8 mouse cellular contexts compared by ENCODE assay signal in genomic region chr7:130319799-130320556, GRCm38 (mm10).
A peak's percentile ranks its signal among the peaks of the same experiment; 100 is the strongest.
DNase-seq lines count a peak whose midpoint lies in the region; ATAC-seq and TF ChIP-seq lines count a peak whose summit lies in the region.

No protein-coding gene starts in this region.

- no peaks in the 10 kb centered on the region for H3K4me1 ChIP-seq in liver, postnatal 0 days (ENCODE audit: insufficient read depth)
- H3K4me1 ChIP-seq in liver, embryonic 12.5 days: no peaks in the 10 kb centered on the region
- peaks cover 14% of the 10 kb centered on the region for H3K4me1 ChIP-seq in heart, embryonic 11.5 days (ENCODE audit: control insufficient read depth, insufficient read depth, low read length)

- H3K4me2 ChIP-seq in liver, postnatal 0 days (ENCODE audit: low read depth, low read length): no peak overlapping the region
- H3K4me2 ChIP-seq in liver, embryonic 12.5 days: no peak overlapping the region
- H3K4me2 ChIP-seq in heart, embryonic 11.5 days: peak overlapping the region; percentile 27

- DNase-seq in liver, postnatal 0 days: peak; percentile 18
- peak; percentile 43 for DNase-seq in fat pad, adult 2 months (ENCODE audit: extremely low read depth, low read depth, low spot score)
- DNase-seq in layer of hippocampus, adult 2 months (ENCODE audit: low spot score in 2 of 2): peak; percentile 16 to 28
- DNase-seq in lung, postnatal 36 days: peak; percentile 53
- DNase-seq in right cerebral cortex, postnatal 14 days: peak; percentile 62
- no peak for DNase-seq in thymus, adult 18-20 months

- no peaks in the 10 kb centered on the region for H3K27me3 ChIP-seq in liver, postnatal 0 days (ENCODE audit: insufficient read depth, low read length)
- H3K27me3 ChIP-seq in liver, embryonic 12.5 days (replicated peaks): no peaks in the 10 kb centered on the region
- peaks cover 21% of the 10 kb centered on the region; the same call in 1 of the 2 replicates for H3K27me3 ChIP-seq in heart, embryonic 11.5 days (ENCODE audit: control insufficient read depth, insufficient read depth, low read length)

- H3K9ac ChIP-seq in liver, postnatal 0 days (replicated peaks): no peak overlapping the region
- no peak overlapping the region for H3K9ac ChIP-seq in liver, embryonic 12.5 days
- 0 out of 2 replicates have a peak overlapping the region, but pooled peaks have one; percentile 22 for H3K9ac ChIP-seq in heart, embryonic 11.5 days (ENCODE audit: low read depth, low read length)

- H3K9me3 ChIP-seq in liver, postnatal 0 days (ENCODE audit: low read length): no peaks in the 10 kb centered on the region
- no peaks in the 10 kb centered on the region for H3K9me3 ChIP-seq in liver, embryonic 12.5 days (replicated peaks)
- no peaks in the 10 kb centered on the region for H3K9me3 ChIP-seq in heart, embryonic 11.5 days (replicated peaks; ENCODE audit: control insufficient read depth, low read length)

- TF ChIP-seq CTCF in liver, postnatal 0 days (IDR thresholded peaks at IDR 0.05; ENCODE audit: low read depth): no peak
- no peak for TF ChIP-seq CTCF in layer of hippocampus, adult 2 months (conservative IDR thresholded peaks at IDR 0.05)

- no peaks in the 10 kb centered on the region for H3K36me3 ChIP-seq in liver, postnatal 0 days (replicated peaks; ENCODE audit: insufficient read depth, low read length)
- H3K36me3 ChIP-seq in liver, embryonic 12.5 days: no peaks in the 10 kb centered on the region
- H3K36me3 ChIP-seq in heart, embryonic 11.5 days (ENCODE audit: control insufficient read depth, insufficient read depth, low read length): no peaks in the 10 kb centered on the region

- TF ChIP-seq EP300 in liver, postnatal 0 days (IDR thresholded peaks at IDR 0.05; ENCODE audit: low read depth): no peak

- 46% methylated on average over 8 of the region's 8 CpGs for WGBS in liver, postnatal 0 days (ENCODE audit: insufficient replicate concordance)
- WGBS in liver, embryonic 12.5 days (ENCODE audit: insufficient replicate concordance): 54% methylated on average over 8 of the region's 8 CpGs
- 23% methylated on average over 8 of the region's 8 CpGs for WGBS in heart, embryonic 11.5 days (ENCODE audit: insufficient replicate concordance)

- no peak overlapping the region for H3K27ac ChIP-seq in liver, postnatal 0 days (ENCODE audit: low read depth)
- H3K27ac ChIP-seq in liver, embryonic 12.5 days: no peak overlapping the region
- H3K27ac ChIP-seq in heart, embryonic 11.5 days (ENCODE audit: low read depth, low read length): peak overlapping the region; percentile 57; the same call in 1 of the 2 replicates
- H3K27ac ChIP-seq in layer of hippocampus, adult 2 months: peak overlapping the region; percentile 53

- no peak overlapping the region for H3K4me3 ChIP-seq in liver, postnatal 0 days (ENCODE audit: low read depth, low read length)
- H3K4me3 ChIP-seq in liver, embryonic 12.5 days: no peak overlapping the region
- no peak overlapping the region for H3K4me3 ChIP-seq in heart, embryonic 11.5 days (ENCODE audit: low read depth, low read length)
- H3K4me3 ChIP-seq in layer of hippocampus, adult 2 months: no peak overlapping the region

- ATAC-seq in liver, postnatal 0 days: no peak
- ATAC-seq in liver, embryonic 12.5 days: no peak
- peak; percentile 63; the same call in 1 of the 2 replicates for ATAC-seq in heart, embryonic 11.5 days (replicated peaks; ENCODE audit: insufficient number of reproducible peaks, low FRiP score, low TSS enrichment)

Comparison
In these comparisons a context has a peak if more than half of its experiments do, and no peak if none do; other contexts are left out.
1. DNase-seq: peak in liver, postnatal 0 days (single experiment), fat pad, adult 2 months (single experiment), layer of hippocampus, adult 2 months (2 of 2), lung, postnatal 36 days (single experiment) and right cerebral cortex, postnatal 14 days (single experiment); none in thymus, adult 18-20 months (0 of 2).
2. H3K27ac ChIP-seq: peak in heart, embryonic 11.5 days (single experiment) and layer of hippocampus, adult 2 months (single experiment); none in liver, postnatal 0 days (single experiment) and liver, embryonic 12.5 days (single experiment).